Mouse (Mus musculus): Measurements from ENCODE around the gene Oaf. TPM values are rescaled to one million over a fixed set of nuclear protein-coding genes. Genes with fewer than 3 reads are reported as not detected.

Oaf gene
- 2.6 and 2.9 TPM in 2 replicates for total RNA-seq (2023)

GRCm38 (mm10) chr9:43239712-43240593, at the start of gene Oaf:
Gene Oaf (minus strand): TSS chr9:43239911.

GRCm38 (mm10) chr9:43210190-43210682, 29.5 kb downstream of the Oaf start, which contains the start of gene Pou2f3:
Gene Pou2f3 (minus strand): TSS chr9:43210369.

Other genes starting within 250 kb of the Oaf start
- gene Arhgef12, start 132.7 kb downstream of the Oaf start, total RNA-seq (2023), result 0.75 and 1.6 TPM in 2 replicates
- gene Tmem136, start 123.3 kb downstream of the Oaf start, total RNA-seq (2023), result not detected in 2 replicates
- not detected in 2 replicates for gene Pou2f3, start 29.5 kb downstream of the Oaf start, total RNA-seq (2023)
- not detected in 2 replicates for gene Trim29, start 70.9 kb upstream of the Oaf start, total RNA-seq (2023)

Data from neutrophil, adult 65 days (primary cell).